Mouse (Mus musculus) megakaryocyte progenitor cell, adult 5-6 weeks (primary cell): ENCODE data around the gene Phlpp1. TPM values are rescaled to one million over a fixed set of nuclear protein-coding genes. Genes with fewer than 3 reads are reported as not detected.
"Not testable (repeated sequence)": the region's sequence is repeated elsewhere in the genome, so short reads cannot be mapped to it uniquely, and the experiment has no call there.

Experiments used
- ATAC-seq: replicated peaks from 2 replicates; pipeline ENCODE4 v1.8.0; 2016; ENCODE audit warnings: mild to moderate bottlenecking, moderate TSS enrichment, inconsistent platforms; ENCODE audit not compliant: poor library complexity
- total RNA-seq, 2 experiments: library from RNA; stranded (forward) in 1 of 2; stranded (reverse) in 1 of 2; fragments of 157-497, 149-512 nt in 1 of 2; fragments of 200-1000 nt in 1 of 2; gene quantifications; 2 replicates each; pipeline versions ENCODE4 v1.2.3 to v1.2.4; 2015 to 2017

The Phlpp1 gene
- total RNA-seq, 2 experiments from 2014 or later: 0.92 to 2.6 TPM

DNA sequence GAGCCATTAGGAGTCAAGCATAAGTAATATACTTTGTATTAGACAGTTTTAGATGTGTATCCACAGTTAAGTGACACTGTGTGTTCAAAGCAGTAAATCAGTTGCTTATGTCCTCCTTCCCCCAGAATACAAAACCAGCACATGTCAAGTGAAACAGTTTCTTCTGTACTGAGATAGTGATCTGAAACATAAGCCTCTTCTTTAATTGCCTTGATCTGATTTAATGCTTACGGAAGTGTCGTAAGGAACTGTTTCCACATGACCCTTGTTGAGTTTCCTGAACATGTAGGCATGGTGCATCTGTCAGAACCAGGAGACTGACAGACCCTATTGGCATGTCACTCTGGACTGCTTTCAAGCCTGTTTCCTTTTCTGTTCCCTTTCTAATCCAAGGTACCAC, 118.0 kb downstream of the Phlpp1 start:
- ATAC-seq: no peak

- ATAC-seq: no peak
These were observed 138.0 kb downstream of the Phlpp1 start for GRCm38 (mm10) chr1:106309394-106310039.

DNA sequence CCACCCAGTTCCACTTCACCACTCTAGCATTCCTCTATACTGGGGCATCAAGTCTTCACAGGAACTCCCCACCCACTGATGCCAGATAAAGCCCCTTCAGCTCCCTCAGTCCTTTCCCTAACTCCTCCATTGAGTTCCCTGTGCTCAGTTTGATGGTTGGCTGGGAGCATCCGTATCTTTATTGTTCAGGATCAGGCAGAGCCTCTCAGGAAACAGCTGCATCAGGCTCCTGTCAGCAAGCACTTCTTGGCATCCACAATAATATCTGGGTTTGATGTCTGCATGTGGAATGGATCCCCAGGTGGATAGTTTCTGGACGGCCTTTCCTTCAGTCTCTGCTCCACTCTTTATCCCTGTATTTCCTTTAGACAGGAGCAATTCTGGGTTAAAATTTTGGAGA, 138.7 kb downstream of the Phlpp1 start:
- no peak for ATAC-seq

- not testable (repeated sequence) for ATAC-seq
These were observed 140.3 kb downstream of the Phlpp1 start for GRCm38 (mm10) chr1:106311830-106312229.

DNA sequence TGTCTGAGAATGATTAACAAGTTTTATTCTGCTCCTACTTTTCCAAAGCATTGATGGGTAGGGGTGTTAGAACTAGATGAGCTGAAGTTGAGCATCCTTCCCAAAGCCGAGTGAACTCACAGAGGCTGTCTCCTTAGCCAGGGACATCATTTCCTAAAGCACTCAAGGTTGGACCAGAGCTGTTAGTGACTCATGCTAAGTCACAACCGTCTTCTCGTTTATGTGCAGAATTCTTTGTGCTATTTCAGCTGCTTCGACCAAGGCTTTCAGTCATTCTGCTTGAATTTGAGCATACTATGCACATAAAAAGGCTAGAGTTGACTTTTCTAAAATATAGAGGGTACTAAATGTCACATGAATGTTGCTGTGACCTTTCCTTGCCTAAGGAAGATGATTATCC, 142.9 kb downstream of the Phlpp1 start:
- ATAC-seq: no peak

DNA sequence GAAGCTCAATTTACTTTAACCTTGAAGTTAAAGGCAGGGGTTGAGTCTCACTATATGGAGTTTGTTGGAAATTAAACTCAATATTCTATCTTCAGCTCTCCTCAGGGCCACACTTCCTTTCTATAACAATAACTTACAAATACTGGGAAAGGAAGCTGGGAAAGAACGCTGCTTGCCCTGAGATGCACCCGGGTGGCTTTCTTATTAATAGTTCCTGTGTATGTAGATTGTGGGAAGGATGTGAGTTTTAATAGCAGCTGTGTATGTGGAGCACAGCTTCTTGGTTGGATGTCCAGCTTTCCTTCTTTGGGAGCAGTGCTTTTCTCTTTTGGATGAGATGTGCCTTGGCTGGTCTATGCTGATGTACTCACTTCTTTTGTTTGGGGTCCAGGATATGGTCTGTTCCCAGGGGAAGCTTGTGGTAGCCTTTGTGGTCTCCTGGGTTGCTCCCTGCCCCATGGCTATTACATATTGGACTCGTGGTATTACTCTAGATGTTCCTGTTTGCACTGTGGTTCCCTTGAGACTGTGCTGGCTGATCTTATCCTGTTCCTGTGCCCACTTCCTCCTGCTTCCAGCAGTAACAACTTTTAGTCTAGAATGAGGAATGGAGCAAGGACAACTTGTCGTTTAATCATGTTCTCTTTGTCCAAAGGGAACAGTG, 145.2 kb downstream of the Phlpp1 start:
- peak; percentile 90 for ATAC-seq

DNA sequence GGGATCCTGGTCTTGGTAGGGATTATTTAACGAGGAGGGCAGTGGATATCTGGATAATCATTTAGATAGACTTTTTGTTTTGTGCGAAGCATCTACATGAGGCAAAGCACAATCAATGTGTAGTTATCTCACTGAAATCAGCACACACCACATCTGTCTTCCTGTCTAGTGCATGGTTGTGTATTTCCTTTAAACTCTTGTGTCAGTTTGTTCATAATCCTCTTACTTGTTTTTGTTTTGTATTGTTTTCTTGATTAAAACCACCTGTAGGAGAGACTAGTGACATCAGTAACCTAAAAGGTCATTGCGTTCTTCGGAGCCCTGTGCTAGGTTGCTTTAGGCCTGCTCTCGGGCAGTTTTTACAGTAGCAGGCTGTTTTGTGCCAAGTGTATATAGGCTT, 146.8 kb downstream of the Phlpp1 start:
- no peak for ATAC-seq

GRCm38 (mm10) chr1:106320583-106320982, 149.0 kb downstream of the Phlpp1 start:
- no peak for ATAC-seq

- peak; percentile 61 for ATAC-seq
These were observed 150.0 kb downstream of the Phlpp1 start for GRCm38 (mm10) chr1:106321432-106322126.

DNA sequence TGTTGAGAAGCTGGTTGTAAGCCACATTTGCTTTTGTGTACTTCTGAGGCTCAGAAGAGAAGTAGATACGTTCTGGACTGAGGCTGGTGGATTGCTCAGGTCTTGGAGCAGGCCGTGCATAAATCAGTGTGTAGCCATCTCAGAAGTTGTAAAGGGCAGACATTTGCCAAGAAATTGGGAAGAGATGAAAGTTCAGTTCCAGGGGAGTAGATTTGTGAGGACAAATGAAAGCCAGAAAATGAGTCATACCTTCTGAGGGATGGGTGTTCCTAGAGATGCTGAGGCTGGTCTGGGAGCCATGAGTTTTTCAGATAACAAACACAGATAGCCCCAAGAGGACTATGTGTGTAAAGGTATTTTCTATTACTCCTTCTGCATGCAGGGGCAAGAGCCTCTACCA, 155.1 kb downstream of the Phlpp1 start:
- ATAC-seq: no peak

GRCm38 (mm10) chr1:106342100-106342499, 170.5 kb downstream of the Phlpp1 start:
- no peak for ATAC-seq

GRCm38 (mm10) chr1:106345265-106345664, 173.7 kb downstream of the Phlpp1 start:
- peak; percentile 26; the same call in 1 of the 2 replicates for ATAC-seq

GRCm38 (mm10) chr1:106346776-106347175, 175.2 kb downstream of the Phlpp1 start:
- ATAC-seq: peak; percentile 58; the same call in 1 of the 2 replicates

GRCm38 (mm10) chr1:106349116-106349515, 177.6 kb downstream of the Phlpp1 start:
- no peak for ATAC-seq

- no peak for ATAC-seq
These were observed 180.0 kb downstream of the Phlpp1 start for GRCm38 (mm10) chr1:106351512-106351911.

DNA sequence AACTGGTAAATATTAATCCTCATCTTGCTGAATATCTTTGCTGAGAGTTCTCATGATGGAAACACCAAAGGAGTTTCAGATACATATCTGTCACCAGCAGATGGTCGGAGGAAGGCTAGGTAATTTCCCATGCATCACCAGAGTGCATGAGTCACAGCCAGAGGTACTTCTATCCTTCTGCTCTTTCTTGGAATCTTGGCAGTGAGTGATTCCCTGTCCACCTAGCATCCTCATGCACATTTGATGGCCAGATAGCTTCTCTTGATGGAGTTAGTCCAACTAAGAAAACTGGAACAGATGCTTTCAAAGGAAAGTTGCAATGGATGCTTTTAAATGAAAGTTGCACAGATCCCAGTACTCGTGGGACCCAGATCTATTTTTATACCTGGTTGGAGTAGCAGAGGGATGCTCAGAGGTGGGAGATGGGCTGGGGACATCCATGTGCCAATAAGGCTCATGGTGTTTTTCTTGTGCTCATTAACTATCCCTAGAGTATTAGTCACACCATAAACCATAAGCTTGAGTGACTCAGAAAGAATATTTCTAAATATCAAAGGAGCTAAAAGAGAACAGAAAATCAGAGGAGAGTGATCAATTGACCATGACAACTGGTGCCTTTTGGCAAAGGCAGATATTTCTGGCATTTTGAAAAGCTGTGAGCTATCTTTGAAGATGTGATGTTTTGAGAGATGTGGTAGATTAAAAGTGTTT, 181.4 kb downstream of the Phlpp1 start:
- ATAC-seq: no peak

- no peak for ATAC-seq
These were observed 182.4 kb downstream of the Phlpp1 start for GRCm38 (mm10) chr1:106353993-106354392.

DNA sequence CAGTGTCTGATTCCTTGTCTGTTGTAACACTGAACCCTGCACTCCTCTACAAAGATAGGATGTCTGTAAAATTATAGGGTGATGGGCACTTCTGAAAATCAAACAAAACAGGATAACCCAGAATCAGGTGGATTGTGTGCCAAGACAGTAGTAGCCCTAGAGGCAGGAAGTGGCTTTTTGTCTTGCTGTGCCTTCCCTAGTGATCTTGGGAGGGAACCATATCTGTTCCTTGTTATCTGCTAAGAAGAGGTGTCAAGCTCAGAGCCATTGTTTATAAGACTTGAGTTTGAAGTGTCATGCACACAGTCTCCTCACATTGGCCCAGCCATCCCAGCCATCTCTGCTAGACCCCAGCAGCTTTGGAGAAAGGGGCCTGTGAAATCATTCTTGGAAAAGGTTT, 187.9 kb downstream of the Phlpp1 start:
- ATAC-seq: no peak

DNA sequence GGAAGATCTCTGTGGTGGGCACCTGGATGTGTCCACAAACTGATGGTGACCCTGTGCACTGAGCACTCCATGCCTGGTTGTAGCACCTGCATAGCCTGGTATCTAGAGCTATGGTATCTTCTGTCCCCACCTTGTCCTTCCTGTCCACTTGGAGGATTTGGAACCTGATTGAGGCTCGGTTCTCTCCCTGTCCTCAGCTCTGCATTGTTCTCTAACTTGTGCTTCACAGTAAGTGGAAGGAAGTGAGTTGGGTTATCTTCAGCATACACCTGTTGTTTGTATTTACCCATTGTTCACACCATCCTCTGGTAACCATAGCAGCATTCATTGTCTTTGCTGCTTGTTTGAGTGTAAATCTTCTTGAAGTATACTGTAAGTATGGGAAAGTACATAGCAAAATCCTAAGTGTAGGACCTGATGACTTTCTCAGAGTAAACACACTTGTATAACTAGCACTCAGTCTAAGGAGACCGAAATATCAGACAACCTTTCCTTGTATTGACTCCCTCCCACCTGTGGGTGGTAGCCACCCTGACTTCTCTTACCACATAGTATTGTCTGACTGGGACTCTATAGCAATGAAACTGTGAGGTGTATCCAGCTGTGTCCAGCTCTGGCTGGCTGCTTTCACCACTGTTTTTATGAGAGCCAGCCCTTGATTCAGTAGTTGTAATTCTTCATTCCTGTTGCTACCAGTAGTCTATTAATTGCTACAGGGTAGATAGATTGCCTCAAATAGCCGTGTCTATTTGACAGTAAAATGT, 191.5 kb downstream of the Phlpp1 start:
- ATAC-seq: no peak

DNA sequence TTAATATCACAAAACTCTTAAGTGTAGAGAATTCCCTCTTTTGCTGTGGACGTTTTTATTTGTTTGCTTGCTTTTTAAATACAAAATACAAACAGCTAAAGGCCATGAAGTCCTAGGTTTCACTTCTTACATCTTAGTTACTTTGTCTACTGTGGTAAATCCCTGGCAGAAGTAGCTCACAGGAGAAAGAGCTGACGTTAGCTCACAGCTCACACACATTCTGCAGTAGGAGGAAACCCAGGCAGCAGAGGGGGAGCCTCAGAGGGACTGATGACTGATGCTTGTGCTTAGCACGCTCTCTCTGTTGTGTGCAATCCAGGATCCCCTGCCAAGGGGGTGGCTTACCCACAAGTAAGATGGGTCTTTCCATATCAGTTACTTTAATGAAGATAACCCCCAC, 197.8 kb downstream of the Phlpp1 start:
- no peak for ATAC-seq

- ATAC-seq: no peak
These were observed 200.9 kb downstream of the Phlpp1 start for GRCm38 (mm10) chr1:106372446-106372845.
